Mouse (Mus musculus) kidney, adult 2 months (tissue): Measurements from ENCODE around the gene Tfdp1. TPM values are rescaled to one million over a fixed set of nuclear protein-coding genes. Genes with fewer than 3 reads are reported as not detected.
A peak's percentile ranks its signal among the peaks of the same experiment; 100 is the strongest.

Source experiments
- DNase-seq: peaks from one replicate; pipeline ENCODE4 v3.0.0; 2021
- H3K27ac ChIP-seq: fragments of 200-500 bp; 2 replicates; pipeline ENCODE4 v1.5.1; 2012; ENCODE audit warnings: low read depth, low read length, control low read depth, inconsistent platforms; ENCODE audit not compliant: insufficient read depth
- H3K27me3 ChIP-seq: fragments of 200-500 bp; replicated peaks from 2 replicates; pipeline ENCODE4 v1.6.1; 2012; ENCODE audit warnings: mild to moderate bottlenecking, moderate library complexity, low read length, inconsistent platforms; ENCODE audit not compliant: control insufficient read depth, insufficient read depth
- H3K36me3 ChIP-seq: fragments of 200-500 bp; 2 replicates; pipeline ENCODE4 v1.6.1; 2012; ENCODE audit warnings: mild to moderate bottlenecking, moderate library complexity, low read length, inconsistent platforms; ENCODE audit not compliant: control insufficient read depth, insufficient read depth
- H3K4me1 ChIP-seq: fragments of 200-500 bp; 2 replicates; pipeline ENCODE4 v1.6.1; 2011; ENCODE audit warnings: low read length; ENCODE audit not compliant: control insufficient read depth, insufficient read depth
- H3K4me3 ChIP-seq: fragments of 200-500 bp; 2 replicates; pipeline ENCODE4 v1.5.1; 2011; ENCODE audit warnings: mild to moderate bottlenecking, low read depth, low read length, control low read depth; ENCODE audit not compliant: insufficient read depth
- CTCF ChIP-seq: fragments of 200-500 bp; conservative IDR thresholded peaks from 2 replicates; pipeline ENCODE4 v1.5.1; 2011; ENCODE audit warnings: low read depth, mild to moderate bottlenecking, control low read depth, low read length, moderate library complexity, mixed read lengths; ENCODE audit not compliant: insufficient read depth, insufficient read length
- POLR2A ChIP-seq: fragments of 200-500 bp; IDR thresholded peaks from one replicate; pipeline ENCODE4 v1.6.1; 2011; ENCODE audit warnings: low read depth, low read length, control low read depth
- WGBS: fragments of 180-500 bp; shearing (Covaris S2); methylation state at CpG from one replicate; pipeline ENCODE4 v1.1.7; 2018; 5-methylcytosine and 5-hydroxymethylcytosine counted together
- polyA plus RNA-seq: library from polyadenylated mRNA; depleted of rRNA; stranded (reverse); fragments of >200 nt; gene quantifications from 2 replicates; pipeline ENCODE4 v1.2.3, GENCODE M21; 2012; rRNA removed

Gene Tfdp1
- polyA plus RNA-seq, 1 experiment: 26.6 TPM

DNA sequence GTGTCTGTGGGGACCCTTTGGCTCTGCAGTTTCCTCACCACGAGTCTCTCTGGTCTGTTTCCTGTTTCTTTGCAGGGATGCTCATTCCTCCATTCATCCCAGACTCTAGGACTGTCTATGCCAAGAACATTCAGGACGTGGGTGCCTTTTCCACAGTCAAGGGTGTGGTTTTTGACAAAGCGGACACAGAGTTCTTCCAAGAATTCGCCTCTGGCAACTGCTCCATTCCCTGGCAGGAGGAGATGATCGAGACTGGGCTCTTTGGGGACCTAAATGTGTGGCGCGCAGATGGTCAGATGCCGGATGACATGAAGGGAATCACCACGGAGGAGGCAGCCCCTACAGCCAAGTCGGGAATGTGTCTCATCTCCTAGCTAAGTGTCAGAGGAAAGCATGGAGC is 77.3 kb downstream of the Tfdp1 start:
- no peaks in the 10 kb centered on the region for H3K4me1 ChIP-seq
- no peak overlapping the region for H3K27ac ChIP-seq
- TF ChIP-seq POLR2A (no peak), CTCF (no peak)
- no peak for DNase-seq
- no peaks in the 10 kb centered on the region for H3K36me3 ChIP-seq
- no peaks in the 10 kb centered on the region for H3K27me3 ChIP-seq
- WGBS: 75% methylated on average over 10 of the region's 10 CpGs
- no peak overlapping the region for H3K4me3 ChIP-seq

DNA sequence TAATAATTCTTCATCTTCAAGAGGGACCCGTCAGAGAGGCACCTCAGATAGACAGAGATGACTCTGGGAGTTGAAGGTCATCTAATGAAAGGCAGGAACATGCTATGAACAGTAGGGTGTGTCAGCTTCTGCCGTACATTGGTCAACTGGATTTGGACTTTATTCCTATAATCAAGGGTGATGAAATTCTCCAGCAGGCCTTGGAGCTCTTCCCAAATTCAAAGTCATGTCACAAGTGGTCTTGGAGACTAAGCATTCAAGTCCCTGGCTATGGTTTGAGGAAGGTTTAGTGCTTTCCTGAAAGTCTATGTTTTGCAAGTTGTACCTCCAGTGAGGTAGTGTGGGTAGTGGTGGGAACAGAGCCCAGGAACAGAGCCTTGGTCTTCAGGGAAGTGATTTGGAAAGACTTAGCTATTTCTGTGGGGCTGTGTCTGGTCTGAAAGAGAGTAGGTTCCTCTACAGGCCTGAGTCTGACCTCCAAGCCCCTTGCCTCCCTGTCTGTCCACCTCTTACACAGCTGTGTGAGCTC is 80.6 kb downstream of the Tfdp1 start:
- WGBS: 71% methylated on average over 2 of the region's 2 CpGs
- no peak for TF ChIP-seq POLR2A
- no peak for TF ChIP-seq CTCF
- H3K27me3 ChIP-seq: no peaks in the 10 kb centered on the region
- no peak overlapping the region for H3K27ac ChIP-seq
- DNase-seq: no peak
- no peaks in the 10 kb centered on the region for H3K4me1 ChIP-seq
- no peak overlapping the region for H3K4me3 ChIP-seq
- no peaks in the 10 kb centered on the region for H3K36me3 ChIP-seq

DNA sequence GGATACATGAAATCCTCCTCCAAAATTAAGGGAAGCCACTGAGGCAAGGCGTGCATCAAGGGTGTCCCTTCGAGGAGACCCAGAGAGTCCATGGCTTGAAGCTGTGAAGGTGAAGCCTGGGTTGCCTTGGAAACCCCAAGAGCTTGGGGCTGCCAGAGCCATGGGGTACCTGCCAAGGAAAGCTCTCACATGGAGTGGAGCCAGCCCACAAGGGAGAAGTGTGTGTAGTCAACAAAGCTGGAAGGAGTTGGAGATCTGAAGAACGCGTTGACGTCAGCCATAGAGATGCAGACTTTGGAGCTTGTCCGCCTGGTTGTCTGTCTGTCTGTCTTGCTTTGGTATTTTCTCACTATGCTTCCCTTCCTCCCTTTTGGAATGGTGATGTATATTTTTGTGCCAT is 82.4 kb downstream of the Tfdp1 start:
- 94% methylated on average over 6 of the region's 6 CpGs for WGBS
- Histone ChIP-seq H3K27ac (no peak overlapping the region), H3K4me1 (no peaks in the 10 kb centered on the region), H3K27me3 (no peaks in the 10 kb centered on the region), H3K4me3 (no peak overlapping the region), H3K36me3 (no peaks in the 10 kb centered on the region)
- no peak for DNase-seq
- no peak for TF ChIP-seq CTCF
- TF ChIP-seq POLR2A: no peak

DNA sequence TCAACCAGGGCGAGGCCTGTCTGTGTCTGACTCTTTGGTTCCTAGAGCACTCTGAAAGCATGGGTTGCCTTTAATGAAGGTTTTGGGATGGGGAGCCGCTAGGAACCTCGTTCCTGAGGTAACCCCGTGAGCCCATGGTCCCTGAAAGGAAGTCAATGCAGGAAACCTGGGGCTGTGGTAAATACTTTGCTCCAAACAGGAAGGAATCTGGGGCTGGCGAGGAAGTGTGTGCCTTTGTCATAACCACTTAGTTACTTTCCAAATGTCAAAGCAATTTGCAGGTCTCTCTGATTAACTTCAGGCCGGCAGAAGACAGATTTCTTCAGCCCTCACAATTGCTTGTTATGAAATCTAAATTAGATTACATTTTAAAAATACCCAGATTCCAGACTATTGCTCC is 88.8 kb downstream of the Tfdp1 start:
- TF ChIP-seq POLR2A (no peak), CTCF (no peak)
- Histone ChIP-seq H3K27ac (no peak overlapping the region), H3K27me3 (no peaks in the 10 kb centered on the region), H3K4me3 (no peak overlapping the region), H3K4me1 (no peaks in the 10 kb centered on the region), H3K36me3 (no peaks in the 10 kb centered on the region)
- WGBS: 63% methylated on average over 6 of the region's 6 CpGs
- DNase-seq: peak; percentile 51

Other genes with a start within 250 kb of the Tfdp1 start
- 17.3 and 18.7 TPM in 2 replicates for gene Pcid2, start 233.3 kb upstream of the Tfdp1 start, polyA plus RNA-seq
- 34.4 and 38.0 TPM in 2 replicates for gene Cul4a, start 233.1 kb upstream of the Tfdp1 start, polyA plus RNA-seq
- 1,404 and 1,744 TPM in 2 replicates for gene Lamp1, start 179.6 kb upstream of the Tfdp1 start, polyA plus RNA-seq
- 66.4 and 71.2 TPM in 2 replicates for gene Grtp1, start 138.1 kb upstream of the Tfdp1 start, polyA plus RNA-seq
- gene Adprhl1, start 84.6 kb upstream of the Tfdp1 start, polyA plus RNA-seq: 0.18 and 0.99 TPM in 2 replicates
- 25.0 and 26.0 TPM in 2 replicates for gene Dcun1d2, start 50.6 kb upstream of the Tfdp1 start, polyA plus RNA-seq
- gene Tmco3, start 50.6 kb upstream of the Tfdp1 start, polyA plus RNA-seq: 70.0 and 72.5 TPM in 2 replicates
- gene Atp4b, start 58.1 kb downstream of the Tfdp1 start, polyA plus RNA-seq: 0.20 and 0.26 TPM in 2 replicates
- gene Grk1, start 66.3 kb downstream of the Tfdp1 start, polyA plus RNA-seq: 0.02 TPM in 1 of 2 replicates, not detected in the other
- 1.3 and 1.8 TPM in 2 replicates for gene Tmem255b, start 96.4 kb downstream of the Tfdp1 start, polyA plus RNA-seq
- gene Gas6, start 155.7 kb downstream of the Tfdp1 start, polyA plus RNA-seq: 461 and 486 TPM in 2 replicates
- not detected in 2 replicates for gene 1700029H14Rik, start 223.7 kb downstream of the Tfdp1 start, polyA plus RNA-seq